Mouse (Mus musculus): Measurements from ENCODE around the gene Lrrc3c. TPM values are rescaled to one million over a fixed set of nuclear protein-coding genes. Genes with fewer than 3 reads are reported as not detected.
"Not testable (repeated sequence)": the region's sequence is repeated elsewhere in the genome, so short reads cannot be mapped to it uniquely, and the experiment has no call there.

Lrrc3c gene
- total RNA-seq, 2 experiments from 2014 or later, result not detected

- no peak overlapping the region for H3K27ac ChIP-seq
- no peak for DNase-seq (ENCODE audit: low spot score in 2 of 2)
- TF ChIP-seq CTCF (conservative IDR thresholded peaks at IDR 0.05), result no peak
- no peak overlapping the region for H3K4me3 ChIP-seq
Observed at GRCm38 (mm10) chr11:98588833-98589281, 9.2 kb upstream of the Lrrc3c start.

GRCm38 (mm10) chr11:98589306-98589705 lies 8.8 kb upstream of the Lrrc3c start:
- Histone ChIP-seq H3K4me3 (no peak overlapping the region), H3K27ac (no peak overlapping the region)
- no peak for TF ChIP-seq CTCF (conservative IDR thresholded peaks at IDR 0.05)
- no peak for DNase-seq (ENCODE audit: low spot score in 2 of 2)

GRCm38 (mm10) chr11:98590548-98591445 lies 7.3 kb upstream of the Lrrc3c start:
- no peak overlapping the region for H3K27ac ChIP-seq
- TF ChIP-seq CTCF (conservative IDR thresholded peaks at IDR 0.05), result no peak
- DNase-seq (ENCODE audit: low spot score in 2 of 2), result no peak
- no peak overlapping the region for H3K4me3 ChIP-seq

GRCm38 (mm10) chr11:98595021-98595420 lies 3.1 kb upstream of the Lrrc3c start:
- TF ChIP-seq CTCF (conservative IDR thresholded peaks at IDR 0.05), result no peak
- no peak for DNase-seq (ENCODE audit: low spot score in 2 of 2)
- Histone ChIP-seq H3K4me3 (no peak overlapping the region), H3K27ac (no peak overlapping the region)

GRCm38 (mm10) chr11:98595473-98595872 lies 2.6 kb upstream of the Lrrc3c start:
- Histone ChIP-seq H3K4me3 (no peak overlapping the region), H3K27ac (no peak overlapping the region)
- no peak for TF ChIP-seq CTCF (conservative IDR thresholded peaks at IDR 0.05)
- DNase-seq (ENCODE audit: low spot score in 2 of 2), result no peak

GRCm38 (mm10) chr11:98595955-98596354 lies 2.1 kb upstream of the Lrrc3c start:
- no peak overlapping the region for H3K4me3 ChIP-seq
- TF ChIP-seq CTCF (conservative IDR thresholded peaks at IDR 0.05), result no peak
- DNase-seq (ENCODE audit: low spot score in 2 of 2), result no peak
- no peak overlapping the region for H3K27ac ChIP-seq

- Histone ChIP-seq H3K4me3 (no peak overlapping the region), H3K27ac (no peak overlapping the region)
- DNase-seq (ENCODE audit: low spot score in 2 of 2), result peak in 1 of 2 experiments; percentile 41
- TF ChIP-seq CTCF (conservative IDR thresholded peaks at IDR 0.05), result peak; percentile 76
Observed at GRCm38 (mm10) chr11:98597363-98597762, 728 bp upstream of the Lrrc3c start.

GRCm38 (mm10) chr11:98598851-98599290 lies 780 bp downstream of the Lrrc3c start:
- no peak for TF ChIP-seq CTCF (conservative IDR thresholded peaks at IDR 0.05)
- peak overlapping the region; percentile 23; the same call in 1 of the 2 replicates for H3K4me3 ChIP-seq
- no peak for DNase-seq (ENCODE audit: low spot score in 2 of 2)
- no peak overlapping the region for H3K27ac ChIP-seq

GRCm38 (mm10) chr11:98599291-98599690 lies 1.2 kb downstream of the Lrrc3c start:
- H3K4me3 ChIP-seq, result no peak overlapping the region
- no peak for TF ChIP-seq CTCF (conservative IDR thresholded peaks at IDR 0.05)
- no peak overlapping the region for H3K27ac ChIP-seq
- DNase-seq (ENCODE audit: low spot score in 2 of 2), result no peak

- no peak for DNase-seq (ENCODE audit: low spot score in 2 of 2)
- H3K27ac ChIP-seq, result no peak overlapping the region
- no peak overlapping the region for H3K4me3 ChIP-seq
- no peak for TF ChIP-seq CTCF (conservative IDR thresholded peaks at IDR 0.05)
Observed at GRCm38 (mm10) chr11:98602090-98602690, 4.1 kb downstream of the Lrrc3c start.

- no peak overlapping the region for H3K27ac ChIP-seq
- DNase-seq (ENCODE audit: low spot score in 2 of 2), result no peak
- TF ChIP-seq CTCF (conservative IDR thresholded peaks at IDR 0.05), result no peak
- no peak overlapping the region for H3K4me3 ChIP-seq
Observed at GRCm38 (mm10) chr11:98603953-98604352, 5.9 kb downstream of the Lrrc3c start.

GRCm38 (mm10) chr11:98604911-98605310 lies 6.8 kb downstream of the Lrrc3c start:
- DNase-seq (ENCODE audit: low spot score in 2 of 2); H3K4me3 ChIP-seq; H3K27ac ChIP-seq: not testable (repeated sequence)

- peak; percentile 87 for TF ChIP-seq CTCF (conservative IDR thresholded peaks at IDR 0.05)
- H3K4me3 ChIP-seq, result no peak overlapping the region
- H3K27ac ChIP-seq, result no peak overlapping the region
- peak; percentile 35 to 52 for DNase-seq (ENCODE audit: low spot score in 2 of 2)
Observed at GRCm38 (mm10) chr11:98606763-98607162, 8.7 kb downstream of the Lrrc3c start.

Measured in layer of hippocampus, adult 2 months (tissue).